Mouse (Mus musculus): Measurements from ENCODE around the gene Rpusd2. TPM values are rescaled to one million over a fixed set of nuclear protein-coding genes. Genes with fewer than 3 reads are reported as not detected.
"Not testable (repeated sequence)": the region's sequence is repeated elsewhere in the genome, so short reads cannot be mapped to it uniquely, and the experiment has no call there.

Gene Rpusd2
- polyA plus RNA-seq, 1 experiment from 2014 or later: 2.6 TPM

DNA sequence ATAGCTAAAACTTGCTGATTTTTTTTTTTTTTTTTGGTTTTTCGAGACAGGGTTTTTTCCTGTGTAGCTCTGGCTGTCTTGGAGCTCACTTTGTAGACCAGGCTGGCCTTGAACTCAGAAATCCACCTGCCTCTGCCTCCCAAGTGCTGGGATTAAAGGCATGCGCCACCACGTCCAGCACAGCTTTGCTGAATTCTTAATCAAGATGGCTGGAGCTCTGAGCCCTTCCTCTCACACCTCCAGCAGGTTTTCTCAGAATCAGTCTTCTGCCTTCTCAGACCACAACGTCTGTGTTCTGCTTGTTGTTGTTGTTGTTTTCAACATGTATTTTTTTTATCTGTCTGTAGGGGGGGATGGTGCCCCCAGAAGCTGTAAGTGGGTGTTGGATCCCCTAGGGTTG is 18.3 kb upstream of the Rpusd2 start:
- H3K27me3 ChIP-seq; H3K9me3 ChIP-seq (replicated peaks); H3K27ac ChIP-seq (replicated peaks); H3K4me2 ChIP-seq; H3K4me3 ChIP-seq (replicated peaks); ATAC-seq (ENCODE audit: insufficient read depth); H3K9ac ChIP-seq: not testable (repeated sequence)
- H3K4me1 ChIP-seq (replicated peaks): peaks cover 12% of the 10 kb centered on the region; the same call in 1 of the 2 replicates
- WGBS (ENCODE audit: insufficient replicate concordance): 30% methylated on average over 4 of the region's 4 CpGs
- peaks cover 36% of the 10 kb centered on the region for H3K36me3 ChIP-seq (replicated peaks)

DNA sequence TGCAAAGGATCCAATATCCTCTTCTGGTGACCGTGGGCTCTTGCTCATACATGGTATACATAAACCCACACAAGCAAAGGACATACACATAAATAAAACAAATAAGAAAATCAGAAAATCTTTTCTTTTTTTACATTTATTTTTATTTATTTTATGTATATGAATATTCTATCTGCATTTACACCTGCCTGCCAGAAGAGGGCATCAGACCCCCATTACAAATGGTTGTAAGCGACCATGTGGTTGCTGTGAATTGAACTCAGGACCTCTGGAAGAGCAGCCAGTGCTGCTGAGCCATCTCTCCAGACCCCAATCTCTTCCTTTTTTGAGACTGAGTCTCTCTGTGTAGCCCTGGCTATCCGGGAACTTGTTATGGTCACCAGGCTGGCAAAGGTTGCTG is 16.9 kb upstream of the Rpusd2 start:
- ATAC-seq (ENCODE audit: insufficient read depth): no peak
- H3K36me3 ChIP-seq (replicated peaks): peaks cover 49% of the 10 kb centered on the region
- WGBS (ENCODE audit: insufficient replicate concordance): 89% methylated on average over 3 of the region's 3 CpGs

DNA sequence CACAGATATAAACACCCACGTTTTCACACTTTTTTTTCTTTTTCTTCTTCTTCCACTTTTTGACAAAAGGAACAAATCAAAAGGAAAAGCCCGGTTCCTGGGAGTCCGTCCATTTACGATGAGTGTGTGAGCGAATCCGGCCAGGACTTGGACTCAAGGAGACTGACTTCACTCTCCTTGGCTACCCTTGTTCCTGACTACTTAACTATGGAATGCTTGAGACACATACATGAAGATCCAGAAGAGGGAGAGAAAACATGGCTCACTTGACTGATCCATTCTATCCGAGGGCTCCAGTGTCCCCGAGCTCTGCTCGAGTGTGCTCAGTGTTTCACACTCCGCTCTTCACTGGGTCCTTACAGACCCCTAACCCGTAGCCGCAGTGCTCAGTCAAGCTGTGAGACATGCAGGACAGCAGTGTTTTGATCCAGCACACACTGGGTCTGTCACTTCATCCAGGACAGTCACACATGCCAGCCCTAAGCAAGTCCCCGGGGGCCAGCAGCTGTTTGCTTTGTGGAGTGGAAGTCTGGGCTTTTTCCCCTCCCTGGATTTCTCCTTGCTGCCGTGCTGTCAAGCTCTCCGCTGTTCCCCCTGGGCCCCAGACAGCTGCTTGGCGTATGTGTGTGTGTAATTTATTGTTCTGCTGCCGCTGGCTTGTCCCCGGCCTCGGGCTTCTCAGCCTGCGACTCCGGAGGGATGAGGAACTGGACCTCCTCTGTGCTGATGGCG is 16.0 kb upstream of the Rpusd2 start:
- peaks cover 54% of the 10 kb centered on the region for H3K36me3 ChIP-seq (replicated peaks)
- H3K4me1 ChIP-seq (replicated peaks): peaks cover 12% of the 10 kb centered on the region; the same call in 1 of the 2 replicates
- H3K9ac ChIP-seq: no peak overlapping the region
- no peak overlapping the region for H3K4me3 ChIP-seq (replicated peaks)
- ATAC-seq (ENCODE audit: insufficient read depth): no peak
- WGBS (ENCODE audit: insufficient replicate concordance): 74% methylated on average over 22 of the region's 22 CpGs
- H3K27ac ChIP-seq (replicated peaks): no peak overlapping the region
- H3K4me2 ChIP-seq: no peak overlapping the region
- peaks cover 3% of the 10 kb centered on the region; the same call in 1 of the 2 replicates for H3K9me3 ChIP-seq (replicated peaks)
- H3K27me3 ChIP-seq: no peaks in the 10 kb centered on the region

More for the DNA sequence above, 16.9 kb upstream of the Rpusd2 start:
- Histone ChIP-seq H3K9me3 (replicated peaks) (peaks cover 3% of the 10 kb centered on the region; the same call in 1 of the 2 replicates), H3K4me2 (no peak overlapping the region), H3K4me3 (replicated peaks) (no peak overlapping the region), H3K27ac (replicated peaks) (no peak overlapping the region), H3K4me1 (replicated peaks) (peaks cover 12% of the 10 kb centered on the region; the same call in 1 of the 2 replicates), H3K27me3 (no peaks in the 10 kb centered on the region), H3K9ac (no peak overlapping the region)

DNA sequence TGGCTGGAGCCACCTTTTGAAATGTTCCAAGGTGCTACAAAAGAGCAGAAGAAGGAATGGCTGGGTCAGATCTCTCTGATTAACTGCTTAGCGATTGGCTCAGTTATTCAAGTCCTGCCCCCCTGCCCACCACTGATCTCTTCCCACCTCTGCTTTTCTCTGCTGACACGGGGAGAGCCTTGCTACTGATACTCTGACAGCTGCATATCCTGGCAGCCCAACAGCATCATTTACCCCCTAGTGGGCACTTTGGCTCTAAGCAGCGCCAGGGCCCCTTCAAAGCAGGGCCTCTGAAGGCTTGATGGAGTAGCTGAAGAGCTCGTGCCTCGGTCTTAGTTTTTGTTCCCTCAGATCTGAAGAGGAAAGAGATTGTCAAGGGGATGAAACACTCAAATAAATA is 15.5 kb upstream of the Rpusd2 start:
- H3K9me3 ChIP-seq (replicated peaks): peaks cover 3% of the 10 kb centered on the region; the same call in 1 of the 2 replicates
- no peak overlapping the region for H3K4me2 ChIP-seq
- H3K4me1 ChIP-seq (replicated peaks): peaks cover 18% of the 10 kb centered on the region
- no peaks in the 10 kb centered on the region for H3K27me3 ChIP-seq
- no peak overlapping the region for H3K4me3 ChIP-seq (replicated peaks)
- no peak overlapping the region for H3K27ac ChIP-seq (replicated peaks)
- 44% methylated on average over 5 of the region's 5 CpGs for WGBS (ENCODE audit: insufficient replicate concordance)
- H3K9ac ChIP-seq: no peak overlapping the region
- H3K36me3 ChIP-seq (replicated peaks): peaks cover 60% of the 10 kb centered on the region
- no peak for ATAC-seq (ENCODE audit: insufficient read depth)

DNA sequence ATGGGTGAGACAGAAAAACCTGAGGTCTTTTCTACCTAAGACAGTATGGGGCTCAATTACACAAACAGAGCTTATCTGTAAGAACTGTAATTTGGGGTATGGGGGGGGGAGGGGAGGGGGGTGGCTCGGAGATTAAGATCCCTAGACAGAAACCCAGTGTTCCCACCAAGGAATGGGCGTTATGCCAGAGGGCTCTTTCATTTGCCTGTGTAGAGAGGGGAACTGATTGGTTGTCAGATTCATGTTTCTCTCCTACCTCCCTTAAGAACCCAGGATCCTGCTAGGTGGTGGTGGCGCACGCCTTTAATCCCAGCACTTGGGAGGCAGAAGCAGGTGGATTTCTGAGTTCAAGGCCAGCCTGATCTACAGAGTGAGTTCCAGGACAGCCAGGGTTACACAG is 15.1 kb upstream of the Rpusd2 start:
- H3K4me3 ChIP-seq (replicated peaks): no peak overlapping the region
- H3K27me3 ChIP-seq: no peaks in the 10 kb centered on the region
- no peak overlapping the region for H3K9ac ChIP-seq
- peaks cover 22% of the 10 kb centered on the region for H3K4me1 ChIP-seq (replicated peaks)
- 60% methylated on average over 4 of the region's 4 CpGs for WGBS (ENCODE audit: insufficient replicate concordance)
- peaks cover 3% of the 10 kb centered on the region; the same call in 1 of the 2 replicates for H3K9me3 ChIP-seq (replicated peaks)
- no peak overlapping the region for H3K4me2 ChIP-seq
- peaks cover 61% of the 10 kb centered on the region for H3K36me3 ChIP-seq (replicated peaks)
- H3K27ac ChIP-seq (replicated peaks): no peak overlapping the region
- ATAC-seq (ENCODE audit: insufficient read depth): no peak

DNA sequence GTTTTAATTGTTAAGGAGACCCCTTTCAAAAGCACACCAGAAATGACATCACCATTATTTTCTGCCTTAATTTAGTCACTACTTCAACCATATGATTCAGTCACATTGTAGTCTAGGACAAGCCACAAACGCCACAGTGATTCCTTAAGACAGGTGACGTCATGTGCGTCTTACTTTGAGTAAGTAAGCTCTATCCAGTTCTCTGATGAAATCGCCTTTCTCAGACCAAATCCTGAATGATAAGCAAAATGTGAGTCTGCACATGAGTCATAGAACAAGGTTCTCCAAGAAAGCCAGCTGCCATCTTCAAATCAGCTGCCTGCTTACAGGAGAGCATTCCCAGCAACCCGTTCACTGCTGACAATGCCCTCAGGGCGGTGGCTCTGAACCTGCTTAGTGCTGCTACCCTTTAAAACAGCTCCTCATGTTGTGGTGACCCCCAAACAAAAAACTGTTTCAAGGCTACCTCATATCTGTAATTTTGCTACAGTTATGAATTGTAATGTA is 11.4 kb upstream of the Rpusd2 start:
- H3K9ac ChIP-seq: no peak overlapping the region
- peaks cover 45% of the 10 kb centered on the region for H3K4me1 ChIP-seq (replicated peaks)
- H3K27ac ChIP-seq (replicated peaks): no peak overlapping the region
- 92% methylated on average over 6 of the region's 6 CpGs for WGBS (ENCODE audit: insufficient replicate concordance)
- H3K4me2 ChIP-seq: no peak overlapping the region
- H3K36me3 ChIP-seq (replicated peaks): peaks cover 61% of the 10 kb centered on the region
- H3K9me3 ChIP-seq (replicated peaks): no peaks in the 10 kb centered on the region
- H3K27me3 ChIP-seq: no peaks in the 10 kb centered on the region
- no peak overlapping the region for H3K4me3 ChIP-seq (replicated peaks)
- ATAC-seq (ENCODE audit: insufficient read depth): no peak

DNA sequence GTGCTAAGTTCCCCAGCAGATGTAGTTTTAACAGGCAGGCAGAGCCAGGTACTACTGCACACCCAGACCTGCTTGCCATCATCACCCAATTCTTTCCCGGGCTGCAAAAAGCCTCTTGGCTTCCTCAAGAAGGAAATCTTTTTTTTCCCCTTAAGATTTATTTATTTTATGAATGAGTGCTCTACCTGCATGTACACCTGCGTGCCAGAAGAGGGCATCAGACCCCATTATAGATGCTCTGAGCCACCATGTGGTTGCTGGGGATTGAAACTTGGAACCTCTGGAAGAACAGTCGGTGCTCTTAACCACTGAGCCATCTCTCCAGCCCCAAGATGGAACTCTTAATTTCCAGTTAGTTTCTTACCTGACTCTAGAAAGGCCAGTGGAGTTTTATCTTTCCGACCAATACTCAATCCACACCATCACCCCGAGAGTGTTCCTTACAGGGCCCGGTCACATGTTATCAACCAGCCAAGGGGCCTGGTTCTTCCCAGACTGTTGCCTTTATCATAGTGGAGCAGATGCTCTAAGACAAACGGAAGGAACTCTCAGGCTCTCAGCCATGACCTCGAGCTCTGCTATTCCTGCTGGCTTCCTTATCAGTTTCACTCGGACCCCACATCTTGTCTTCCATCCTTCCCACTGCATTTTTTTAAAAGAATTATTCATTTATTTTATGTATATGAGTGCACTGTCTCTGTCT is 9.9 kb upstream of the Rpusd2 start:
- H3K36me3 ChIP-seq (replicated peaks): peaks cover 50% of the 10 kb centered on the region
- peak overlapping the region; percentile 52 for H3K4me2 ChIP-seq
- H3K4me1 ChIP-seq (replicated peaks): peaks cover 56% of the 10 kb centered on the region
- H3K9me3 ChIP-seq (replicated peaks): no peaks in the 10 kb centered on the region
- ATAC-seq (ENCODE audit: insufficient read depth): peak; percentile 92
- peak overlapping the region; percentile 90 for H3K27ac ChIP-seq (replicated peaks)
- 22% methylated on average over 9 of the region's 9 CpGs for WGBS (ENCODE audit: insufficient replicate concordance)
- H3K27me3 ChIP-seq: no peaks in the 10 kb centered on the region
- peak overlapping the region; percentile 11; the same call in 1 of the 2 replicates for H3K4me3 ChIP-seq (replicated peaks)
- H3K9ac ChIP-seq: no peak overlapping the region

DNA sequence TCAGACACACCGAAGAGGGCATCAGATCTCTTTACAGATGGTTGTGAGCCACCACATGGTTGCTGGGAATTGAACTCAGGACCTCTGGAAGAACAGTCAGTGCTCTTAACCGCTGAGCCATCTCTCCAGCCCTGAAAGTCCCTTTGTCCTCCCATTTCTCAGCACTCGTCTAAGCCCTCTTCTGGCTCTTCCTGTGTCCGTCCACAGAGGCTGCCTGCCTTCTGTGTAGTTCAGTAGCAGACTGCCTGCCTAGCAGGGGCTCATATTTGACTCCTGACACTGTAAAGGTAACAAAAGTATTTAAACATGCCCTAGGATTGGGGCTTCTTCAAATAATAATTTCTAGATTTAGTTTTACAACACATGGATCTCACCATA is 9.4 kb upstream of the Rpusd2 start:
- Histone ChIP-seq H3K27me3 (no peaks in the 10 kb centered on the region), H3K9me3 (replicated peaks) (no peaks in the 10 kb centered on the region), H3K36me3 (replicated peaks) (peaks cover 46% of the 10 kb centered on the region), H3K4me1 (replicated peaks) (peaks cover 58% of the 10 kb centered on the region), H3K4me2 (peak overlapping the region; percentile 52), H3K4me3 (replicated peaks) (peak overlapping the region; percentile 11; the same call in 1 of the 2 replicates), H3K9ac (no peak overlapping the region), H3K27ac (replicated peaks) (peak overlapping the region; percentile 90)
- 40% methylated on average over 4 of the region's 4 CpGs for WGBS (ENCODE audit: insufficient replicate concordance)
- no peak; the same call in 1 of the 2 replicates for ATAC-seq (ENCODE audit: insufficient read depth)

DNA sequence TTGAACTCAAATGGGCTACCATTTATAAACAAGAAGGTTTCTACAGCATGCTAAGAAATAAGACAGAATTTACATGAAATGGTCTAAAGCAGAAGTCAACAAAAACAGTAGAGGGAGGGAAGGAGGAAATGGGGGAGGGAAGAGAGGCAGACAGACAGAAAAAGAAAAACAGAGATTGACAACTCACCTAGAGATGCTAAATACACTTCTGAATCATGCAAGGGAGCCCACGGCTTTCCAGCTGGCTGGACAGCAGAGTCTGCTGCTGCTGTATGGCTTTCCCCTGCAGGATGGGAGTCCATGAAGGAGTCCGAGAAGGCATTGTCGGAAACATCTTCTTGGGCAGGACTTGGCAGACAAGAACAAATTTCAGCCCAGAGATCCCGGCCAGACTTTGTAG is 7.6 kb upstream of the Rpusd2 start:
- no peak overlapping the region for H3K9ac ChIP-seq
- H3K4me2 ChIP-seq: 0 out of 2 replicates have a peak overlapping the region, but pooled peaks have one; percentile 3
- no peak overlapping the region for H3K4me3 ChIP-seq (replicated peaks)
- H3K9me3 ChIP-seq (replicated peaks): no peaks in the 10 kb centered on the region
- H3K27ac ChIP-seq (replicated peaks): no peak overlapping the region
- 89% methylated on average over 4 of the region's 4 CpGs for WGBS (ENCODE audit: insufficient replicate concordance)
- peaks cover 58% of the 10 kb centered on the region for H3K4me1 ChIP-seq (replicated peaks)
- ATAC-seq (ENCODE audit: insufficient read depth): no peak
- H3K36me3 ChIP-seq (replicated peaks): peaks cover 29% of the 10 kb centered on the region
- H3K27me3 ChIP-seq: peaks cover 4% of the 10 kb centered on the region; the same call in 1 of the 2 replicates

DNA sequence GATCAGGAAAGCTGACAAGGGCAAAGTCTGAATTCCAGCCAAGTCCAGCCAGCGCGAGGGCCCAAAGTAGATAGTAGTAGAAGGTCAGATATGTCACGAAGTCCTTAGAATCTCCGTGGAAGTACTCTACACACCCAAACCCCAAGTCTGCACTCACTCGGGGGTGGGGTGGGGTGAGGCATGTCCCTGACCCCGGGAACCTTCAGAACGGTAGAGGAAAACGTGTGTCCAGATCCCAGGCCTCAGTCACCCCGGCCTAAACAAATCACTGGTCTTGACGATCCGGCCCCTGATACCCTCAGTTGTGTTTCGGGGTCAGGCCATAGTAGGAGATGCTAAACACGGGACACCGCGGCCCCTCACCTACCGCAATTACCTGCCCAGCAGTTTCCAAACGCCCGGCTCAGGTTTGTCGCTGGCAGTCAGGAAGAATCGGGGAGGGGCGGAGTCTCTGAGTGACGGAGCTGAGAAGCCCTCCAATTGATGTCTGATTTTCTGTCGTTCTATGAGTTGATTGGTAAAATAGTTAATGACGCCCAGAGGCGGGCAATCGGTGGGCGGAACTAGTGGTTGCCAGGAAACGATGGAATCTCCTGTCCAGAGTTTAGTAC is 5.5 kb upstream of the Rpusd2 start, which contains the start of gene Ccdc32:
Gene Ccdc32, minus strand, starts transcription at position 453 of the 611 bp plus-strand sequence.
- WGBS (ENCODE audit: insufficient replicate concordance): under 1% methylated on average over 28 of the region's 28 CpGs
- Histone ChIP-seq H3K27ac (replicated peaks) (peak within 1 kb of the TSS; percentile 80), H3K9ac (peak within 1 kb of the TSS; percentile 79), H3K27me3 (peaks cover 4% of the 10 kb centered on the region; the same call in 1 of the 2 replicates), H3K4me2 (peak within 1 kb of the TSS; percentile 84), H3K36me3 (replicated peaks) (peaks cover 12% of the 10 kb centered on the region), H3K4me1 (replicated peaks) (peaks cover 53% of the 10 kb centered on the region), H3K4me3 (replicated peaks) (peak within 1 kb of the TSS; percentile 73), H3K9me3 (replicated peaks) (no peaks in the 10 kb centered on the region)
- peak; percentile 83 for ATAC-seq (ENCODE audit: insufficient read depth)

DNA sequence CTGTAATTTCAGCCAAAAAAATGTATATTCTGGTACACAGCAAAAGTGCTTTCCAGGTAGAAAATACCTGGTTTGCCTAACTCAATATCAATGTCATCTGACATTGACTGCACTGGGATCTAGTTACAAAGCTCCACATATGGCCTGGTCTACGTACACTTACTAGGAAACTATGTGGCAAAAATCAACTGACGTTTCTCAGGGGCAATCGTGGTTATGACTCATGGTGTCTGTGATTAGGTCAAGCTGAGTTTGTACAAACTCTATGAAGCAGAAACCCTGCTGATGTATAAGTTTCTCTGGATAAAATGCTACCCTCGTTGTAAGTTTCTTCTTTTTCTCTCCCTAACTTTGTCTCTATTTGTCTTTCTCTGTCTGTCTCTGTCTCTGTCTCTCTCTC is 2.4 kb upstream of the Rpusd2 start:
- Histone ChIP-seq H3K27ac (replicated peaks) (no peak overlapping the region), H3K9me3 (replicated peaks) (no peaks in the 10 kb centered on the region), H3K27me3 (peaks cover 4% of the 10 kb centered on the region; the same call in 1 of the 2 replicates), H3K4me2 (no peak overlapping the region), H3K36me3 (replicated peaks) (peaks cover 5% of the 10 kb centered on the region), H3K9ac (no peak overlapping the region), H3K4me3 (replicated peaks) (no peak overlapping the region), H3K4me1 (replicated peaks) (peaks cover 42% of the 10 kb centered on the region)
- 32% methylated on average over 4 of the region's 4 CpGs for WGBS (ENCODE audit: insufficient replicate concordance)
- ATAC-seq (ENCODE audit: insufficient read depth): no peak
